Comparison of ENCODE assay signal across 28 mouse cellular contexts in genomic region chr12:81163131-81163530, GRCm38 (mm10).
DNase-seq lines count a peak whose midpoint lies in the region; ATAC-seq lines count a peak whose summit lies in the region.
"Had no signal": no experiment of that assay in that cellular context is flagged by ENCODE, and none has a peak within 500 bp of the region (broad histone marks: within the 10 kb centered on the region; RNA-seq: fewer than 3 reads in every experiment).

No protein-coding gene starts in this region.

- H3K4me2 ChIP-seq in hindbrain, embryonic 14.5 days (replicated peaks), result no peak overlapping the region
- H3K4me2 ChIP-seq: heart, embryonic 15.5 days; hindbrain, embryonic 12.5 days; limb, embryonic 15.5 days; lung, embryonic 14.5 days; midbrain, embryonic 15.5 days; neural tube, embryonic 12.5 days had no signal

- no peak overlapping the region for H3K9ac ChIP-seq in hindbrain, embryonic 14.5 days
- H3K9ac ChIP-seq: heart, embryonic 15.5 days; hindbrain, embryonic 12.5 days; limb, embryonic 15.5 days; liver, embryonic 14.5 days; lung, embryonic 14.5 days; midbrain, embryonic 15.5 days; neural tube, embryonic 12.5 days had no signal

- H3K36me3 ChIP-seq in hindbrain, embryonic 14.5 days (replicated peaks; ENCODE audit: control insufficient read depth, insufficient read depth), result no peaks in the 10 kb centered on the region
- H3K36me3 ChIP-seq in embryonic facial prominence, embryonic 10.5 days (replicated peaks), result peaks cover 24% of the 10 kb centered on the region
- H3K36me3 ChIP-seq: heart, embryonic 15.5 days; hindbrain, embryonic 12.5 days; limb, embryonic 15.5 days; midbrain, embryonic 15.5 days; neural tube, embryonic 12.5 days had no signal

- no peaks in the 10 kb centered on the region for H3K9me3 ChIP-seq in hindbrain, embryonic 14.5 days (ENCODE audit: control insufficient read depth, low read length)
- no peaks in the 10 kb centered on the region for H3K9me3 ChIP-seq in embryonic facial prominence, embryonic 10.5 days
- H3K9me3 ChIP-seq: heart, embryonic 15.5 days; hindbrain, embryonic 12.5 days; limb, embryonic 10.5 days; limb, embryonic 15.5 days; midbrain, embryonic 15.5 days; neural tube, embryonic 12.5 days had no signal

- peaks cover 14% of the 10 kb centered on the region for H3K4me1 ChIP-seq in hindbrain, embryonic 14.5 days (replicated peaks; ENCODE audit: control insufficient read depth, insufficient read depth, low read length)
- peaks cover 12% of the 10 kb centered on the region for H3K4me1 ChIP-seq in embryonic facial prominence, embryonic 10.5 days
- H3K4me1 ChIP-seq: heart, embryonic 15.5 days; limb, embryonic 15.5 days had no signal

- H3K27ac ChIP-seq in hindbrain, embryonic 14.5 days, result no peak overlapping the region
- H3K27ac ChIP-seq in embryonic facial prominence, embryonic 10.5 days (replicated peaks), result no peak overlapping the region
- H3K27ac ChIP-seq: gastrocnemius, adult 2 months; heart, embryonic 15.5 days; hindbrain, embryonic 12.5 days; limb, embryonic 10.5 days; limb, embryonic 15.5 days; liver, embryonic 14.5 days; midbrain, embryonic 15.5 days; neural tube, embryonic 12.5 days had no signal

- no peak for ATAC-seq in hindbrain, embryonic 14.5 days (ENCODE audit: low FRiP score)
- ATAC-seq: forebrain, embryonic 14.5 days; intestine, postnatal 0 days; midbrain, embryonic 15.5 days had no signal

- WGBS in hindbrain, embryonic 14.5 days, result 90% methylated on average over 3 of the region's 3 CpGs
- WGBS in embryonic facial prominence, embryonic 10.5 days, result 76% methylated on average over 3 of the region's 3 CpGs

- no peaks in the 10 kb centered on the region for H3K27me3 ChIP-seq in hindbrain, embryonic 14.5 days (ENCODE audit: control insufficient read depth, insufficient read depth, low read length)
- H3K27me3 ChIP-seq in embryonic facial prominence, embryonic 10.5 days (replicated peaks; ENCODE audit: low read depth, poor library complexity, severe bottlenecking), result no peaks in the 10 kb centered on the region
- H3K27me3 ChIP-seq: heart, embryonic 15.5 days; hindbrain, embryonic 12.5 days; midbrain, embryonic 15.5 days had no signal

- peak; percentile 9 for DNase-seq in gastrocnemius, adult 18-20 months (ENCODE audit: low spot score)
- no peak for DNase-seq in gastrocnemius, postnatal 10 days
- DNase-seq in NIH3T3 (ENCODE audit: low read depth), result peak; percentile 90
- DNase-seq in adrenal gland, postnatal 36 days, result peak; percentile 63
- peak; percentile 10 for DNase-seq in skeletal muscle tissue, adult 2 months (ENCODE audit: low read depth, low spot score)
- no peak for DNase-seq in hindbrain, embryonic 14.5 days (ENCODE audit: low spot score)
- DNase-seq in embryonic facial prominence, embryonic 10.5 days (ENCODE audit: low spot score), result no peak
- DNase-seq: B cell, adult 2 months; cerebellum, adult 18-20 months; cerebellum, postnatal 10 days; gastrocnemius, adult 2 months; kidney, adult 9 months; kidney, postnatal 10 days; layer of hippocampus, adult 9-11 months; lung, embryonic 14.5 days; lung, postnatal 14 days; right cerebral cortex, postnatal 4 days; thymus, adult 2 months; thymus, postnatal 36 days had no signal

- no peak overlapping the region for H3K4me3 ChIP-seq in hindbrain, embryonic 14.5 days (replicated peaks; ENCODE audit: low read length)
- H3K4me3 ChIP-seq in embryonic facial prominence, embryonic 10.5 days, result no peak overlapping the region
- H3K4me3 ChIP-seq: gastrocnemius, adult 2 months; heart, embryonic 15.5 days; hindbrain, embryonic 12.5 days; limb, embryonic 10.5 days; limb, embryonic 15.5 days; midbrain, embryonic 15.5 days; neural tube, embryonic 12.5 days had no signal

Comparison
In these comparisons a context has a peak if more than half of its experiments do, and no peak if none do; other contexts are left out.
1. DNase-seq: peak in gastrocnemius, adult 18-20 months (single experiment), NIH3T3 (single experiment), adrenal gland, postnatal 36 days (2 of 2) and skeletal muscle tissue, adult 2 months (single experiment); none in gastrocnemius, postnatal 10 days (single experiment), hindbrain, embryonic 14.5 days (single experiment) and embryonic facial prominence, embryonic 10.5 days (single experiment).